Mouse (Mus musculus): ENCODE measurements at regions not wholly inside any gene's neighbourhood (a gene's known extent, or its start where the extent isn't known, plus 50 kb on each side); places are given as distances from the start of the nearest gene placed in this dataset.

DNA sequence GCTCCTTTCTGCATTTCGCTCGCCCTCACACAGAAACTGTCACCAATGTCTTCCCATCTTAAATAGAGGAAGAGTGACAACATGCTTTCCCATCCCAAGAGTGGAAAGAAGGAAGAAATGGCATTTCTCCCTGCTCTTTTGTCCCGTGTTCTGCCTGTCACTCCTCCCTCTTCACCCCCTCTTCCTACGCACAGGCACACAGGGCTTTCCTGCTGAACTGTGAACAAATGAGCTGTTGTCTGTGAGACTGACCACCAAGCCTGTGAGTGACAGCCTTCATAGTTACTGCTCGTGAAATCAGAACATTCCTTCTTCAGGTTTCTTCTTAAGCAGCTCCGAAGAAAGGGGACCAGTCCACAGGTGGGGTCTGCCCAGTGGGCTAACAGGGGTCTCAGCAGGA is 1134.8 kb upstream of the Gulo start:
- no peak overlapping the region for H3K27ac ChIP-seq (ENCODE audit: low read length)
- H3K27me3 ChIP-seq (ENCODE audit: control insufficient read depth, insufficient read depth, low read length), result no peaks in the 10 kb centered on the region
- H3K4me3 ChIP-seq (ENCODE audit: low read depth, low read length), result no peak overlapping the region
- no peak for ATAC-seq (ENCODE audit: insufficient number of reproducible peaks, insufficient read depth, low FRiP score, low read depth)
- H3K4me2 ChIP-seq (replicated peaks; ENCODE audit: low read depth, low read length), result no peak overlapping the region
- WGBS, result 85% methylated on average over 6 of the region's 6 CpGs
- H3K9me3 ChIP-seq (ENCODE audit: control insufficient read depth, low read depth, low read length), result no peaks in the 10 kb centered on the region
- peaks cover 17% of the 10 kb centered on the region for H3K4me1 ChIP-seq (ENCODE audit: control insufficient read depth, insufficient read depth, low read length)
- no peak overlapping the region for H3K9ac ChIP-seq (replicated peaks; ENCODE audit: low read depth, low read length)
- no peaks in the 10 kb centered on the region for H3K36me3 ChIP-seq (ENCODE audit: control insufficient read depth, insufficient read depth, low read length)

DNA sequence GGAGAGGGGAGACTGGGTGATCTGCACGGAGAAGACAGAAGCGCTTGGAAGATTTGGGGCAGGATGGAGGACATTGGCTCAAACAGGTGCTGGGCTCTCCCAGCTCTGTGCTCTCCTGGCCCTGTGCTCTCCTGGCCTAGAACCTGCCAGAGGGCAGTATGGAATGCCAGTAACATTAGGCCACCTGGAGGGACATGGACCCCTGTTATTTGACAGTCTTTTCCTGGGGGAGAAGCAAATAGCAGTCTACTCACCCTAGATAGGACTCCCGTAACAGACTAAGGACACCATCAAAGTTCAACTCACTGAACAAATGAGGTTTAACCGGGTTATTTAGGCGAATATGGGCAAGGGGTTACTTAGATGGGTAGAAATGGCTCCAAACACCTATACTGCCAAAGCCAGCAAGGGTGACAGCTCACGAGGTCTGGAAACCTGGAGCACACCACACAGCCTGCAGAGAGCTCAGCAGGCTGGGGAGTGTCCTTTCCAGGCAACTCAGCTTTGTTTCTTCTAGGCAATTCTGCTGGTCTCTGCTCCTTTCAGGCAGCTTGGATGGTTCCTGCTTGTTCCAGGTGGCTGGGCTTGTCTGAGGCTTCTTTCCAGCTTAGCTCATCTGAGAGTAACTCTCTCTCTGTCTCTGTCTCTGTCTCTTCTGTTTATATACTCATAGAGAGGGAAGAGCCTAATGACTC is 1133.7 kb upstream of the Gulo start:
- H3K27me3 ChIP-seq (ENCODE audit: control insufficient read depth, insufficient read depth, low read length), result no peaks in the 10 kb centered on the region
- H3K27ac ChIP-seq (ENCODE audit: low read length), result no peak overlapping the region
- H3K9ac ChIP-seq (replicated peaks; ENCODE audit: low read depth, low read length), result no peak overlapping the region
- H3K9me3 ChIP-seq (ENCODE audit: control insufficient read depth, low read depth, low read length), result no peaks in the 10 kb centered on the region
- H3K4me1 ChIP-seq (ENCODE audit: control insufficient read depth, insufficient read depth, low read length), result peaks cover 17% of the 10 kb centered on the region
- H3K4me3 ChIP-seq (ENCODE audit: low read depth, low read length), result no peak overlapping the region
- WGBS, result 78% methylated on average over 6 of the region's 6 CpGs
- no peaks in the 10 kb centered on the region for H3K36me3 ChIP-seq (ENCODE audit: control insufficient read depth, insufficient read depth, low read length)
- ATAC-seq (ENCODE audit: insufficient number of reproducible peaks, insufficient read depth, low FRiP score, low read depth), result no peak
- H3K4me2 ChIP-seq (replicated peaks; ENCODE audit: low read depth, low read length), result no peak overlapping the region

DNA sequence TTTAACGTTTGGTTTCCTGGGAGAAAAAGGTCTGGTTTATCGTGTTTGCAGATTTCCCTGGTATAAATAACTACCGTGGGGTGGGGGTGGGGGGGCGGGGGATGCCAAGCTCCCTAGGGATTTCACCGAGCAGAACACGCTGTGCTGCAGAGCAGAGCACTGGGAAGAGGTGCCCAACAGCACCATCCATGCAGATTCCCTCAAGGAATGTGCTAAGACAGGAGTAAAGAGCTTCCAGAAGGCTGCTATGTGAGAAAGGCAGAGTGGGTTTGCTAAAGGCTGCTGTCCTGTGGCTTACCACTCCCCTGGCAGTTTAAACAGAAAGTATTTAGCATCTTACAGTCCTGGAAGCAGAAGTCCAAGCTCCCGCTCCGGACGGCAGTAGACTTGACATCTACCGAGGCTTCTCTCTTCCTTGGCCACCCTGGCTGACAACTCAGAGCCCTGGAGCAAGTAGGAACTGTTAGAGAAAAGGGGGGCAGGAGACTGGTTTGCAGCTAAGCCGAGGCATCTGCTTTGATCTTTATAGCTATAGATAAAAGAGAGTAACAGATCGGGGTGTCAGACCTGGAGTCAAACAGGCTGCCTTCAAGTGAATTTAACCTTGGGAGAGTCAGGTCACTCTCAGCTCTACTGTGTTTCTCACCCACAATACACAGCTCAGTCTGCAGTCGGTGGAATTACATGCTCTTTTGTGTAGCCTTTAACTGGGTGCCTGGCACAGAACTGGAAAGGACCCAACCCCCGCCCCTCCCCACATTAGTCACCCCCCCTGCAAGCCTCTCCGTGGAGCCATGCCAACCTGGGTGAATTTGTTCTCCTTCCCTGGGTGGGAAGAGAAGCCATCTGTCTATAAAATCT is 1132.8 kb upstream of the Gulo start:
- Histone ChIP-seq H3K9me3 (ENCODE audit: control insufficient read depth, low read depth, low read length) (no peaks in the 10 kb centered on the region), H3K9ac (replicated peaks; ENCODE audit: low read depth, low read length) (no peak overlapping the region; the same call in 1 of the 2 replicates), H3K36me3 (ENCODE audit: control insufficient read depth, insufficient read depth, low read length) (no peaks in the 10 kb centered on the region), H3K27ac (ENCODE audit: low read length) (peak overlapping the region; percentile 52; the same call in 1 of the 2 replicates), H3K4me2 (replicated peaks; ENCODE audit: low read depth, low read length) (no peak overlapping the region; the same call in 1 of the 2 replicates), H3K4me3 (ENCODE audit: low read depth, low read length) (no peak overlapping the region), H3K4me1 (ENCODE audit: control insufficient read depth, insufficient read depth, low read length) (peaks cover 17% of the 10 kb centered on the region), H3K27me3 (ENCODE audit: control insufficient read depth, insufficient read depth, low read length) (no peaks in the 10 kb centered on the region)
- WGBS, result 20% methylated on average over 15 of the region's 15 CpGs
- no peak for ATAC-seq (ENCODE audit: insufficient number of reproducible peaks, insufficient read depth, low FRiP score, low read depth)

DNA sequence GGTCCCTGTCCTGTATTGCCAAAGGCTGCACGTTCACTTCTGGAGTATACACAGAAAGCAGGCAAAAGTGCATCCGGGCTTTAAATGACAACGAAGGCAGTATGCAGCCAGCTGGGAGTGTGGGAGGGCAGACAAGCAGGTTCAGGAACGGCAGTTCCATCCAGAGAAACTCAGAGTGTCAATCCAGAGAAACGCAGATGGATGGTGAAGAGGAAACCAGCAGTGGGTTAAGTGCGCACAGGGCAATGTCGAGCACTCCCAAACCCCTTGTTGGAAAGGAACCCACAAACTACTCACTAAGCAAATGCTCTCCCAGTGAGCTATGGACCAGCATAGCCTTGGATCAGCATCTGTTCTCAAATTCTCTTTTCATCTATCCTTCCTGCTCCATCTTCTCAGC is 1132.1 kb upstream of the Gulo start:
- H3K9ac ChIP-seq (replicated peaks; ENCODE audit: low read depth, low read length), result no peak overlapping the region
- H3K27me3 ChIP-seq (ENCODE audit: control insufficient read depth, insufficient read depth, low read length), result no peaks in the 10 kb centered on the region
- no peaks in the 10 kb centered on the region for H3K36me3 ChIP-seq (ENCODE audit: control insufficient read depth, insufficient read depth, low read length)
- no peaks in the 10 kb centered on the region for H3K9me3 ChIP-seq (ENCODE audit: control insufficient read depth, low read depth, low read length)
- 65% methylated on average over 7 of the region's 7 CpGs for WGBS
- H3K4me1 ChIP-seq (ENCODE audit: control insufficient read depth, insufficient read depth, low read length), result peaks cover 17% of the 10 kb centered on the region
- ATAC-seq (ENCODE audit: insufficient number of reproducible peaks, insufficient read depth, low FRiP score, low read depth), result no peak
- no peak overlapping the region for H3K4me2 ChIP-seq (replicated peaks; ENCODE audit: low read depth, low read length)
- no peak overlapping the region for H3K27ac ChIP-seq (ENCODE audit: low read length)
- no peak overlapping the region for H3K4me3 ChIP-seq (ENCODE audit: low read depth, low read length)

DNA sequence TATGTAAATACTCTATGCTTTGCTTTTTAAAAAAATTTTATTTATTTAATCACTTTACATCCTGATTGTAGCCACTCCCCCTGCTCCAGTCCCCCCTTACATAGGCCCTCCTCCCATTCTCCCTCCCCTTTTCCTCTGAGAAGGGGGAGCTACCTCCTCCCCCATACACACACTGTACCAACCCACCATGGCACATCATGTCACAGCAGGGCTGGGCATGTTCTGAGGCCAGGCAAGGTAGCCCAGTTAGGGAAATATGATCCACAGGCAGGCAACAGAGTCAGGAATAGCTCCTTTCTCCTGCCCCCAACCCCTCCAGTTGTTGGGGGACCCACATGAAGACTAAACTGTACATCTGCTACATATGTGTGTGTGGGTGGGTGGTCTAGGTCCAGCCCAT is 1130.7 kb upstream of the Gulo start:
- no peak overlapping the region for H3K4me3 ChIP-seq (ENCODE audit: low read depth, low read length)
- no peaks in the 10 kb centered on the region for H3K36me3 ChIP-seq (ENCODE audit: control insufficient read depth, insufficient read depth, low read length)
- H3K9ac ChIP-seq (replicated peaks; ENCODE audit: low read depth, low read length), result no peak overlapping the region
- H3K4me2 ChIP-seq (replicated peaks; ENCODE audit: low read depth, low read length), result no peak overlapping the region
- no peaks in the 10 kb centered on the region for H3K9me3 ChIP-seq (ENCODE audit: control insufficient read depth, low read depth, low read length)
- peaks cover 29% of the 10 kb centered on the region for H3K4me1 ChIP-seq (ENCODE audit: control insufficient read depth, insufficient read depth, low read length)
- H3K27ac ChIP-seq (ENCODE audit: low read length), result peak overlapping the region; percentile 33; the same call in 1 of the 2 replicates
- no peaks in the 10 kb centered on the region for H3K27me3 ChIP-seq (ENCODE audit: control insufficient read depth, insufficient read depth, low read length)
- peak; percentile 66; the same call in 1 of the 2 replicates for ATAC-seq (ENCODE audit: insufficient number of reproducible peaks, insufficient read depth, low FRiP score, low read depth)

DNA sequence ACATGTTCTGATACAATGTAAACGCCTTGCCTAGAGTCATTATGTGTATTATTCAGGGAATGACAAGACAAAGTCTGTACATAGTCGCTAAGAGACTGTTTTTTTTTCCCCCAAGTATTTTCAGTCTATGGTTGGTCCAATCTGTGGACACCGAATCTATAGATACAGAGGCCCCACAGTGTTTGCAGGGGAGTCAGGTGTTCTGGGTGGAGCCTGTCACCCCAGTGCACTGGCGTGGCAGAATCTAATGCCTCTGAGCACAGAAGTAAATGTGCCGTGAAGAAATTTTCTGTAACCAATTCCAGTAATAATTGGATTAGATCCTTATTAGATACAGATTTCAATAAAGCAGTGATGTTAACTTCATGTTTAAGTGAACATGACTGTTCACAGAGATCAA is 1130.1 kb upstream of the Gulo start:
- no peak for ATAC-seq (ENCODE audit: insufficient number of reproducible peaks, insufficient read depth, low FRiP score, low read depth)
- H3K4me3 ChIP-seq (ENCODE audit: low read depth, low read length), result no peak overlapping the region
- WGBS, result 56% methylated on average over 5 of the region's 5 CpGs
- no peaks in the 10 kb centered on the region for H3K36me3 ChIP-seq (ENCODE audit: control insufficient read depth, insufficient read depth, low read length)
- no peak overlapping the region for H3K9ac ChIP-seq (replicated peaks; ENCODE audit: low read depth, low read length)
- H3K27me3 ChIP-seq (ENCODE audit: control insufficient read depth, insufficient read depth, low read length), result no peaks in the 10 kb centered on the region
- H3K9me3 ChIP-seq (ENCODE audit: control insufficient read depth, low read depth, low read length), result no peaks in the 10 kb centered on the region
- no peak overlapping the region for H3K27ac ChIP-seq (ENCODE audit: low read length)
- no peak overlapping the region for H3K4me2 ChIP-seq (replicated peaks; ENCODE audit: low read depth, low read length)
- H3K4me1 ChIP-seq (ENCODE audit: control insufficient read depth, insufficient read depth, low read length), result peaks cover 29% of the 10 kb centered on the region

DNA sequence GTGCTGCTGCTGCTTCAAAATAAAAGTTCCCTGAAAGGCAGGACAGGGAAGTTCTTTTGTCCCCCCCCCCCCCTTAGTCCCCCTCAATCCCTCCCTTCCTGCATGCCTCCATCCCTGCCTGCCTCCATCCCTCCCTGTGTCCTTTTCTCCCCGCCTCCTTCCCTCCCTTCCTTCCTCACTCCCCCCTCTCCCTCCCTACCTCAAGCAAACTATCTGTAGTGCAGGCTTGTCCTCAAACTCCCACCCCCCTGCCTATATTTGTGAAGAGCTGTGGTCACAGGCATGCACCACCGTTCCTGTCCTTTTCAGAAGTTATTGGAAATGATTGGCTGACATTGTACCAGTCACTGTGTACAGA is 1127.1 kb upstream of the Gulo start:
- ATAC-seq (ENCODE audit: insufficient number of reproducible peaks, insufficient read depth, low FRiP score, low read depth), result no peak
- Histone ChIP-seq H3K36me3 (ENCODE audit: control insufficient read depth, insufficient read depth, low read length) (no peaks in the 10 kb centered on the region), H3K9me3 (ENCODE audit: control insufficient read depth, low read depth, low read length) (no peaks in the 10 kb centered on the region), H3K27ac (ENCODE audit: low read length) (0 out of 2 replicates have a peak overlapping the region, but pooled peaks have one; percentile 21), H3K4me1 (ENCODE audit: control insufficient read depth, insufficient read depth, low read length) (peaks cover 12% of the 10 kb centered on the region), H3K9ac (replicated peaks; ENCODE audit: low read depth, low read length) (no peak overlapping the region), H3K27me3 (ENCODE audit: control insufficient read depth, insufficient read depth, low read length) (no peaks in the 10 kb centered on the region), H3K4me3 (ENCODE audit: low read depth, low read length) (no peak overlapping the region), H3K4me2 (replicated peaks; ENCODE audit: low read depth, low read length) (no peak overlapping the region)
- WGBS, result 4% methylated on average over 1 of the region's 2 CpGs

DNA sequence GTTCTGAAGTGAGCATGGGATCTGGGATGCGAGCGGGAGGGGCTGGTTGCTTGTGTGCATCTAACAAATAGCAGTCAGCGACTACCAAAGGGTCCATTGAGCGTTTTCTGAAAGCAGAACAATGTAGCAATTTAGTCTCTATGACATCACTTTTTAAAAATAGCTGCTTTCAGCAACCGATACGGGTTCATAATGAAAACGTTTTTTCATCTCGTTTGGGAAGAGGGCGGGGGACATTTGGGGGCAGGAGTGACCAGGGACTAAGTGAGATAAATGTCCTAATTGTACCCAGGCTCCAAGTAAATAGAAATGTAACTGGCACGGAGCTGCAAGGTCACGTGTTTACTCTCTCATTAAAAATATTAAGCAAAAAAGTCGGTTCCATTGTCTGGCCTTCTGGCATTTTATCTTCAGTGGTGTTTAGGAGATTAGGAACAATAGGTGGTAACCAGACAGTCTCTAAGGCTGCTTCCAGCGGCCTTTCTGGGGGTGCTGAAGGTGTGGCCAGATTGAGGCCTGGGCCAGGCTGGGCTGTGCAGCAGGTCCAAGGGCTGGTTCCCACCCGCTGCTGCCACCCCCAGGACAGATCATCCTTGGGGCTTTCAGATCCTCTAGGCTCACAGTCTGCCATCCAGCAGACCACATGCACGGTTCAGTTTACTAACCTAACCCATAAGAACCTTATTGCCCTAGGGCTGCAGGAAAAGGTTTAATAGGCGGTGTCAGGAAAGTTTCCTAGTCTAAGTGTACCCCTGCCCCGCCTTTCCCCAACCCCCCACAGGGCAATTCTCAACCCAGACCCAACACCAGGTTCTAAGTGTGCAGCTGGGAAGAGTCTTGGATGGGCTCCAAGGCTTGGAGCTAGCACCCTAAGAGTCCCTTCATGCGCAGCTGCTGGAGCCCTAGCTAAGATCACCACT is 1126.5 kb upstream of the Gulo start:
- 31% methylated on average over 18 of the region's 18 CpGs for WGBS
- H3K27ac ChIP-seq (ENCODE audit: low read length), result peak overlapping the region; percentile 64; the same call in 1 of the 2 replicates
- peak; percentile 85 for ATAC-seq (ENCODE audit: insufficient number of reproducible peaks, insufficient read depth, low FRiP score, low read depth)
- no peaks in the 10 kb centered on the region for H3K9me3 ChIP-seq (ENCODE audit: control insufficient read depth, low read depth, low read length)
- peak overlapping the region; percentile 14 for H3K4me2 ChIP-seq (replicated peaks; ENCODE audit: low read depth, low read length)
- H3K36me3 ChIP-seq (ENCODE audit: control insufficient read depth, insufficient read depth, low read length), result no peaks in the 10 kb centered on the region
- no peaks in the 10 kb centered on the region for H3K27me3 ChIP-seq (ENCODE audit: control insufficient read depth, insufficient read depth, low read length)
- peaks cover 12% of the 10 kb centered on the region for H3K4me1 ChIP-seq (ENCODE audit: control insufficient read depth, insufficient read depth, low read length)
- H3K4me3 ChIP-seq (ENCODE audit: low read depth, low read length), result no peak overlapping the region
- no peak overlapping the region for H3K9ac ChIP-seq (replicated peaks; ENCODE audit: low read depth, low read length)
